Mouse (Mus musculus) heart, adult 2 months (tissue): Measurements from ENCODE around the gene Snd1.

Experiments used
- CTCF ChIP-seq: fragments of 200-600 bp; IDR thresholded peaks from 2 replicates; pipeline ENCODE4 v1.8.1; 2022; ENCODE audit warnings: antibody characterized with exemption, mild to moderate bottlenecking, moderate library complexity
- EP300 ChIP-seq: fragments of 200-500 bp; IDR thresholded peaks from 2 replicates; pipeline ENCODE4 v1.6.1; 2011; ENCODE audit warnings: low read depth, low read length, control low read depth; ENCODE audit not compliant: insufficient read depth
- POLR2A ChIP-seq: fragments of 200-500 bp; IDR thresholded peaks from 2 replicates; pipeline ENCODE4 v1.6.1; 2011; ENCODE audit warnings: mild to moderate bottlenecking, low read depth, low read length, control low read depth; ENCODE audit not compliant: insufficient read depth

DNA sequence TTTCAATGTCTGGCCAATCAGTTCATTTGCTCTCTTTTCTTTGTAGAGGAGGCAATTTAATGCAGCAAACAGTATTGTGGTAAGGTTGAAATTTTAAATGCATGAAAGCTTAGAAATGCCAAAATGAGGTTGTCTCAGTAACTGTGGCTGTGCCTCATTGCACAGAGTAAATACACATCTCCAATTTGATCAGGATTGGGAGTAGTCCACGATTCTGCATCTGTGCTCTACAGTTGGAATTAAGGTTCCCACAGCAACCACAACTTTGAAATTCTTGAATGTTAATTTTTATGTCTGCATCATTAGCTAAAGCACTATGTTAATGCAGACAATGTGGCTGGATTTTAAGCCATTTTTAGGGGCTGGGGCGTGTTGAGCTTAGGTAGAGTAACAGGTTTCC, 72.0 kb downstream of the Snd1 start:
- TF ChIP-seq POLR2A, result no peak
- no peak for TF ChIP-seq CTCF
- no peak for TF ChIP-seq EP300
